Mouse (Mus musculus): ENCODE data around the gene Gm21118. TPM values are rescaled to one million over a fixed set of nuclear protein-coding genes. Genes with fewer than 3 reads are reported as not detected.

Gene Gm21118
- polyA plus RNA-seq (2012; rRNA removed): not detected in 2 replicates

GRCm38 (mm10) chrY:70273542-70273941 lies at the start of gene Gm21118:
Gene Gm21118, minus strand, starts transcription at chrY:70273642.

GRCm38 (mm10) chrY:70303187-70303586 lies 29.7 kb upstream of the Gm21118 start, which contains the start of the genes Gm29423 and Gm29644:
Gene Gm29423, minus strand, starts transcription at chrY:70303287.
Gene Gm29644, minus strand, starts transcription at chrY:70303343.

Other genes with a start within 250 kb of the Gm21118 start
- not detected in 2 replicates for gene Gm29423, start 29.6 kb upstream of the Gm21118 start, polyA plus RNA-seq (2012; rRNA removed)
- not detected in 2 replicates for gene Gm29644, start 29.7 kb upstream of the Gm21118 start, polyA plus RNA-seq (2012; rRNA removed)
- not detected in 2 replicates for gene Gm20888, start 168.2 kb upstream of the Gm21118 start, polyA plus RNA-seq (2012; rRNA removed)

Measured in liver, embryonic 14 days (tissue).